Mouse (Mus musculus): ENCODE data around the gene Tmprss12.
"Not testable (repeated sequence)": the region's sequence is repeated elsewhere in the genome, so short reads cannot be mapped to it uniquely, and the experiment has no call there.

Gene Tmprss12

GRCm38 (mm10) chr15:100280626-100281025 lies at the start of gene Tmprss12:
TSS of gene Tmprss12 (plus strand) at chr15:100280837.
- DNase-seq (ENCODE audit: low read depth in 1 of 2, low spot score in 2 of 2), result no peak

GRCm38 (mm10) chr15:100231616-100232525 lies 48.8 kb upstream of the Tmprss12 start:
- no peak for DNase-seq (ENCODE audit: low read depth in 1 of 2, low spot score in 2 of 2)

DNA sequence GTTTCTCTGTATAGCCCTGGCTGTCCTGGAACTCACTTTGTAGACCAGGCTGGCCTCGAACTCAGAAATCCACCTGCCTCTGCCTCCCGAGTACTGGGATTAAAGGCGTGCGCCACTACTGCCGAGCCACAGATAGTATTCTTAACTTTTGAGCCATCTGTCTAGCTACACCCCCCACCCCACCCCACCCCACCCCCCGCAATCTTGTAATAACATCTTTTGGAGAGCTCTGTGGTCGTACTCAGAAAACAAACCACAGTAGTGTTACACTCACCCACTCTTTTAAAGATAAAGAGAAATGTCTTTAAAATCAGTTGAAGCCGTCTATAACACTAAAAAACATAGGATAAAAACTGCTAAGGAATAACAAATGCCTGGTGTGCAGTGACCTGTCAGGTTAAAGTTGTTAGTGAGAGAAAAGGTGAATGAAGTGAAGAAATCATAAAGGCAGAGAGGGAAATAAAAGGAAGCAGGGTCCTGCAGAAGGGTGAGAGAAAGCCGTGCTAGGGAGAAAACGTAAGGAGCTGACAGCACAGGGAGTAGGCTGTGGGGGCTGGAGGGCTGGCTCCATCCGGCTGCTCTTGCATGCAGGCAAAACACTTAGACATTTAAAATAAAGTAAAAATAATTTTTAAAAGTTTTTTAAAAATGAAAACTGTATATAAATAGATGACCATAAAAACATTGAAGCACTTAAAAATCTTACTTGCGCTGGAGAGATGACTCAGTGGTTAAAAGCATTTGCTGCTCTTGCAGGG lies 45.2 kb upstream of the Tmprss12 start:
- no peak for DNase-seq (ENCODE audit: low read depth in 1 of 2, low spot score in 2 of 2)

GRCm38 (mm10) chr15:100236952-100237351 lies 43.7 kb upstream of the Tmprss12 start:
- no peak for DNase-seq (ENCODE audit: low read depth in 1 of 2, low spot score in 2 of 2)

DNA sequence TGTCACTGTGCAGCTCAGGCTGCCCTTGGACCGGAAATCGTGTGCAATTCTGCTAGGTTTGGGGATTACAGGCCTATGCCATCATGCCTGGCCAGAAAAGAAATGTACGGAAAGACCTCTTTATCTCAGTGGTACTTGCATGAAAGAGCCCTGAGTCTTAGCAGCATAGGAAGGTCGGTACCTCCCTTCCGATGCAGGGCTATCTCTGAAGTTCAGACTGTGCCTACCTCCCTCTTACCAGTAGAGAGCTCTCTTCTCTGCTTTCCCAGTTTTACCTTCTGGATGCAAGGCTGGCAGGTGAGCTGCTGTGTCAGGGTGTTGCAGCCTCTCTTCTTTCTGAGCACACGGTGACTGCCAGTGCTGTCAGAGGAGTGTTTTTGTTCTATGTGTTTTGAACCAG lies 38.9 kb upstream of the Tmprss12 start:
- no peak for DNase-seq (ENCODE audit: low read depth in 1 of 2, low spot score in 2 of 2)

- DNase-seq (ENCODE audit: low read depth in 1 of 2, low spot score in 2 of 2), result no peak
These were observed 34.7 kb upstream of the Tmprss12 start for GRCm38 (mm10) chr15:100245951-100246350.

- DNase-seq (ENCODE audit: low read depth in 1 of 2, low spot score in 2 of 2), result no peak
These were observed 33.3 kb upstream of the Tmprss12 start for GRCm38 (mm10) chr15:100247296-100247695.

DNA sequence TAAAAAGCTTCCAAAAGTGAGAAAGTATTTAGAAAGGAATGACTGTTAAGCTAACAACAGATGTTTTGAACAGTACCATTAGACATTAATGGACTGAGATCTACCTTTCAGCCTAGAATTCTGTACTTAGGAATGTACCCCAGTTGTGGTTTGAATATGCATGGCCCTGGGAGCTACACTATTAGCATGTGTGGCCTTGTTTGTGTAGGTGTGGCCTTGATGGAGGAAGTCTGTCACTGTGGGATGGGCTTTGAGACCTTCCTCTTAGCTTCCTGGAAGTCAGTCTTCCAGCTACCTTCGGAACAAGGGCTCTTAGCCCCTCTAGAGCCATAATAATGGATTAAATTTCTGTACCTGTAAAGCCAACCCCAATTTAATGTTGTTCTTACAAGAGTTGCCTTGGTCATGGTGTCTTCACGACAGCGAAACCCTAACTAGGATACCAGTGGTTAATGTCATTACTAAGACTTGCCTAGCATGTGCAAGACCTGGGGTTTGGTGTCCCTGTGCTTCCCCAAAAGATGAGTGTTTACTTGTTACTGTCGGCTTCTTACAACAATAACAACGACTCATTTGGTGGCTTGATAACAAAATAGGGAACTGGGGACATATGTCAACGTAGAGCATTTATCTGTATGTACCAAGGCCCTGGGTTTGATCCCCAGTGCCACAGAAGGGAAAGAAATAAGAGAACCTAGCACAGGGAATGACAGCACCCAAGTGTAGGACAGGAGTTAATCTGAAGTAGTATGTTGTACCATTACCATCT lies 31.8 kb upstream of the Tmprss12 start:
- no peak for DNase-seq (ENCODE audit: low read depth in 1 of 2, low spot score in 2 of 2)

GRCm38 (mm10) chr15:100251153-100251780 lies 29.4 kb upstream of the Tmprss12 start:
- DNase-seq (ENCODE audit: low read depth in 1 of 2, low spot score in 2 of 2), result no peak

- no peak for DNase-seq (ENCODE audit: low read depth in 1 of 2, low spot score in 2 of 2)
These were observed 24.3 kb upstream of the Tmprss12 start for GRCm38 (mm10) chr15:100256386-100256785.

GRCm38 (mm10) chr15:100257305-100257704 lies 23.3 kb upstream of the Tmprss12 start:
- no peak for DNase-seq (ENCODE audit: low read depth in 1 of 2, low spot score in 2 of 2)

GRCm38 (mm10) chr15:100258646-100259425 lies 21.8 kb upstream of the Tmprss12 start:
- no peak for DNase-seq (ENCODE audit: low read depth in 1 of 2, low spot score in 2 of 2)

DNA sequence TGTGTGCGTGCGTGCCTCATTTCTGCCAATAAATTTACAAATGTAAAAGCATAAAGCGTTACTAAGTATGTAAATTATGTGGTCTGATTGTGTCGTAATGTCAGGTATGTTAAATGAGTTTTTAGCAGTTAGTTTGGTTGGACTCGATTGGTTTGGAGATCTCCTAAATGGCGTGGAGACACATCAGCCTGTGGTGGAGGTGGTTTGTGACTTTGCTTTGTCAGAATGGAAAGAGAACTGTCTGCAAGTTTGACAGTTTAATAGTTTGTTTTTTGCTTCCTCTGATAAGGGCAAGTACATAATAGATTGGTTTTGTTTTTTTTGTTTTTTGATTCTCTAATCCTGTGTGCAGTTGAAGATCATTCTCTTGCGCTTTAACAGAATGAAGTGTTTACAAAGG lies 20.3 kb upstream of the Tmprss12 start:
- DNase-seq (ENCODE audit: low read depth in 1 of 2, low spot score in 2 of 2), result not testable (repeated sequence)

DNA sequence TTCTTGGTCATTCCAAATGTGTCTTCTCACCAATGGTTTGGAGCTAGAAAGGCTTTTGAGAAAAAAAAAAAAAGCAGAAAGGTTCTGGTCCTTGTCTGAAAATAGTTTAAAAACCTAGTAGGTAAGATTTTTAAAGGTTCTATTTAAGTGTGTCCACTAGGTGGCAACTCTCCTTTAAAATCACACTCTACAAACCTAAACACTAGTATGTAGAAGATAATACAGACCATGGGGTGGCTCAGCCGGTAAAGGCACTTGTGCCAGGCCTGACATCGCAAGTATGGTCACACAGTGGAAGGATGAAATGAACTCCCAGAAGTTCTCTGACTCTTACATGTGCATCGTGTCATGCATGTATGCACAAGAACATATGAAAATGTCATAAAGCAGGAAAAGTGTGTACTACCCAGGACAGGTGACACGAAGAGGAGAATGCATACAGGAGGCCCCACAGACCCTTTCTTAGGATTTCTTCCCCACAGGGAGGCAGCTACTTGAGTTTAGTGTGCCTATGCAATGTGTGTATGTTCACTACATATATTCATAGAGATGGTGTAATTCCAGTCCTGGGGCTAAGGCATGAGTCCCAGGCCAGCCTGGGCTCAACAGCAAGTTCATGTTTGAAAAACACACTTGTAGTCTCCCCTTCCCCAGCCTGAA lies 17.3 kb upstream of the Tmprss12 start:
- no peak for DNase-seq (ENCODE audit: low read depth in 1 of 2, low spot score in 2 of 2)

GRCm38 (mm10) chr15:100265586-100266325 lies 14.9 kb upstream of the Tmprss12 start:
- DNase-seq (ENCODE audit: low read depth in 1 of 2, low spot score in 2 of 2), result no peak

GRCm38 (mm10) chr15:100268916-100269315 lies 11.7 kb upstream of the Tmprss12 start:
- no peak for DNase-seq (ENCODE audit: low read depth in 1 of 2, low spot score in 2 of 2)

- DNase-seq (ENCODE audit: low read depth in 1 of 2, low spot score in 2 of 2), result no peak
These were observed 10.9 kb upstream of the Tmprss12 start for GRCm38 (mm10) chr15:100269776-100270175.

- not testable (repeated sequence) for DNase-seq (ENCODE audit: low read depth in 1 of 2, low spot score in 2 of 2)
These were observed 10.0 kb upstream of the Tmprss12 start for GRCm38 (mm10) chr15:100270609-100271008.

DNA sequence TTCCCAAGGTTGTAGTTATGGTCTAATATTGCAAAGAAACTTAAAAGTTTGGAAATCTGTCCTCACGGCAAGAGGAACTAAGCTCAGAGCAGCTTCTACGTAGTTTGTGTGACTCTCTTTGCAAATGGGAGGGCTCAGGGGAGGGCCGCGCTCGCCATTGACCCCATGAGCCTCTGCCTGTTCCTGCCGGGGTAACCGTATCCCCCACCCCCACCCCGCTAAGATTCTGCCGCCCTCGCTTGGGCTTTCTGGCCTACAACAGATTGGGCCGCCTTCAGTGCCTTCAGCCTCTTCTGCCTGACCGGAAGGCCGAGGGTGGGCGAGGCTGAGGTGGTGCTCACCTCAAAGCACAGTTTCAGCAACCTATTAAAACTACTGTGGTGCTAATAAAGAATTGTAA lies 9.2 kb upstream of the Tmprss12 start:
- no peak for DNase-seq (ENCODE audit: low read depth in 1 of 2, low spot score in 2 of 2)

Measured in monocyte, adult 2 months (primary cell).